Mouse (Mus musculus): ENCODE data around the gene Ogfod3.

Gene Ogfod3

GRCm38 (mm10) chr11:121204161-121205006 is at the start of gene Ogfod3, which contains the start of gene Hexdc:
TSS of gene Ogfod3 (minus strand) at chr11:121204711.
TSS of gene Hexdc (plus strand) at chr11:121204433.
- peak; percentile 97 for DNase-seq (ENCODE audit: low spot score)

GRCm38 (mm10) chr11:121250196-121250595 is 45.7 kb upstream of the Ogfod3 start:
- no peak for DNase-seq (ENCODE audit: low spot score)

- DNase-seq (ENCODE audit: low spot score): no peak
Measured at GRCm38 (mm10) chr11:121239669-121240068, 35.2 kb upstream of the Ogfod3 start.

GRCm38 (mm10) chr11:121237345-121238128 is 33.0 kb upstream of the Ogfod3 start:
- peak; percentile 71 for DNase-seq (ENCODE audit: low spot score)

- DNase-seq (ENCODE audit: low spot score): peak; percentile 100
Measured at GRCm38 (mm10) chr11:121236564-121237344, 32.2 kb upstream of the Ogfod3 start, which contains the start of gene Narf. TSS of gene Narf (plus strand) at chr11:121237253.

- peak; percentile 66 for DNase-seq (ENCODE audit: low spot score)
Measured at GRCm38 (mm10) chr11:121235475-121236238, 31.1 kb upstream of the Ogfod3 start.

GRCm38 (mm10) chr11:121232706-121233105 is 28.2 kb upstream of the Ogfod3 start:
- no peak for DNase-seq (ENCODE audit: low spot score)

GRCm38 (mm10) chr11:121231628-121232291 is 27.2 kb upstream of the Ogfod3 start:
- no peak for DNase-seq (ENCODE audit: low spot score)

GRCm38 (mm10) chr11:121231191-121231590 is 26.7 kb upstream of the Ogfod3 start:
- no peak for DNase-seq (ENCODE audit: low spot score)

GRCm38 (mm10) chr11:121229018-121229439 is 24.5 kb upstream of the Ogfod3 start, which contains the start of gene Cybc1:
TSS of gene Cybc1 (minus strand) at chr11:121229322.
- peak; percentile 88 for DNase-seq (ENCODE audit: low spot score)

- no peak for DNase-seq (ENCODE audit: low spot score)
Measured at GRCm38 (mm10) chr11:121228129-121229017, 23.9 kb upstream of the Ogfod3 start.

GRCm38 (mm10) chr11:121221321-121222010 is 17.0 kb upstream of the Ogfod3 start:
- DNase-seq (ENCODE audit: low spot score): no peak

GRCm38 (mm10) chr11:121220771-121221170 is 16.3 kb upstream of the Ogfod3 start:
- no peak for DNase-seq (ENCODE audit: low spot score)

- no peak for DNase-seq (ENCODE audit: low spot score)
Measured at GRCm38 (mm10) chr11:121219776-121220175, 15.3 kb upstream of the Ogfod3 start.

- DNase-seq (ENCODE audit: low spot score): no peak
Measured at GRCm38 (mm10) chr11:121216831-121217230, 12.3 kb upstream of the Ogfod3 start.

GRCm38 (mm10) chr11:121203859-121204160 is 701 bp downstream of the Ogfod3 start:
- DNase-seq (ENCODE audit: low spot score): no peak

- peak; percentile 54 for DNase-seq (ENCODE audit: low spot score)
Measured at GRCm38 (mm10) chr11:121201436-121202198, 2.9 kb downstream of the Ogfod3 start.

GRCm38 (mm10) chr11:121200781-121201180 is 3.7 kb downstream of the Ogfod3 start:
- no peak for DNase-seq (ENCODE audit: low spot score)
